Mouse (Mus musculus): ENCODE results near the gene Ugt1a1. TPM values are rescaled to one million over a fixed set of nuclear protein-coding genes. Genes with fewer than 3 reads are reported as not detected.

Gene Ugt1a1
- polyA plus RNA-seq, 1 experiment from 2014 or later = not detected

Other genes starting within 250 kb of the Ugt1a1 start
- gene Usp40, start 203.4 kb upstream of the Ugt1a1 start, polyA plus RNA-seq (2015; fragmentation: Nextera tagmentation; extraction: Ambion mirVana) = 28.6 and 28.9 TPM in 2 replicates
- gene Ugt1a10, start 156.6 kb upstream of the Ugt1a1 start, polyA plus RNA-seq (2015; fragmentation: Nextera tagmentation; extraction: Ambion mirVana) = not detected in 2 replicates
- not detected in 2 replicates for gene Ugt1a9, start 141.2 kb upstream of the Ugt1a1 start, polyA plus RNA-seq (2015; fragmentation: Nextera tagmentation; extraction: Ambion mirVana)
- gene Ugt1a8, start 124.1 kb upstream of the Ugt1a1 start, polyA plus RNA-seq (2015; fragmentation: Nextera tagmentation; extraction: Ambion mirVana) = not detected in 2 replicates
- gene Ugt1a7c, start 116.9 kb upstream of the Ugt1a1 start, polyA plus RNA-seq (2015; fragmentation: Nextera tagmentation; extraction: Ambion mirVana) = 1.0 and 1.7 TPM in 2 replicates
- not detected in 2 replicates for gene Ugt1a6b, start 108.7 kb upstream of the Ugt1a1 start, polyA plus RNA-seq (2015; fragmentation: Nextera tagmentation; extraction: Ambion mirVana)
- gene Ugt1a6a, start 77.2 kb upstream of the Ugt1a1 start, polyA plus RNA-seq (2015; fragmentation: Nextera tagmentation; extraction: Ambion mirVana) = 0.19 and 0.20 TPM in 2 replicates
- not detected in 2 replicates for gene Ugt1a5, start 45.9 kb upstream of the Ugt1a1 start, polyA plus RNA-seq (2015; fragmentation: Nextera tagmentation; extraction: Ambion mirVana)
- gene Ugt1a2, start 11.4 kb upstream of the Ugt1a1 start, polyA plus RNA-seq (2015; fragmentation: Nextera tagmentation; extraction: Ambion mirVana) = not detected in 2 replicates
- 5.3 and 5.8 TPM in 2 replicates for gene Dnajb3, start 6.2 kb upstream of the Ugt1a1 start, polyA plus RNA-seq (2015; fragmentation: Nextera tagmentation; extraction: Ambion mirVana)
- 0.33 and 0.50 TPM in 2 replicates for gene Mroh2a, start 15.0 kb downstream of the Ugt1a1 start, polyA plus RNA-seq (2015; fragmentation: Nextera tagmentation; extraction: Ambion mirVana)
- gene Hjurp, start 65.7 kb downstream of the Ugt1a1 start, polyA plus RNA-seq (2015; fragmentation: Nextera tagmentation; extraction: Ambion mirVana) = 102 and 106 TPM in 2 replicates
- gene Trpm8, start 65.7 kb downstream of the Ugt1a1 start, polyA plus RNA-seq (2015; fragmentation: Nextera tagmentation; extraction: Ambion mirVana) = 0.03 and 0.04 TPM in 2 replicates
- gene Spp2, start 195.0 kb downstream of the Ugt1a1 start, polyA plus RNA-seq (2015; fragmentation: Nextera tagmentation; extraction: Ambion mirVana) = 0.79 and 4.4 TPM in 2 replicates